ENCODE assay signal across 11 mouse cellular contexts in the genomic region with DNA sequence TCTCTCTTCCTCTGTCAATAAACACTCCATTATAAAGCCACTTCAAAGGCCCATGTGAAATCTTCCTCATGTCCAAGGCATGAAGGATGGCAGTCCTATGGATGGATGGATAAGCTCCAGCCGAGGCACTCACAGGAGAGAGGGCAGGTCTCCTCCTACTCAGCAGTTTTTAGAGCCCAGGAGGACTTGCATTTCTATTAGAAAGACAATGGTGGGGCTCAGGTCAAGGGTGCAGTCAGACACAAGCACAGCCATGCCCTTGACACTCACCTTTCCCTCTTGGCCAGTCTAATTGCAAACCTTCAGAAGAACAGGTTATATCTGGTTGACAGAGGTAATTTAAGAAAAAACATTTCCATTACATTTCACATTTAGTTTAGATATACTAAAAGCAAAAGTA.
"Had no signal": no experiment of that assay in that cellular context is flagged by ENCODE, and none has a peak within 500 bp of the region (broad histone marks: within the 10 kb centered on the region; RNA-seq: fewer than 3 reads in every experiment).

No protein-coding gene starts in this region.

- H3K4me1 ChIP-seq: midbrain, embryonic 10.5 days; midbrain, embryonic 12.5 days; midbrain, embryonic 15.5 days; neural tube, embryonic 12.5 days had no signal

- H3K9ac ChIP-seq: lung, embryonic 14.5 days; midbrain, embryonic 12.5 days; midbrain, embryonic 15.5 days; neural tube, embryonic 12.5 days had no signal

- H3K27ac ChIP-seq: midbrain, embryonic 10.5 days; midbrain, embryonic 12.5 days; midbrain, embryonic 15.5 days; neural tube, embryonic 12.5 days had no signal

- H3K27me3 ChIP-seq: midbrain, embryonic 12.5 days; midbrain, embryonic 15.5 days; neural tube, embryonic 12.5 days had no signal

- H3K36me3 ChIP-seq: midbrain, embryonic 12.5 days; midbrain, embryonic 15.5 days; neural tube, embryonic 12.5 days had no signal

- H3K4me3 ChIP-seq: midbrain, embryonic 10.5 days; midbrain, embryonic 12.5 days; midbrain, embryonic 15.5 days; neural tube, embryonic 12.5 days had no signal

- ATAC-seq: midbrain, embryonic 15.5 days had no signal

- H3K9me3 ChIP-seq: midbrain, embryonic 10.5 days; midbrain, embryonic 12.5 days; midbrain, embryonic 15.5 days; neural tube, embryonic 12.5 days had no signal

- H3K4me2 ChIP-seq: lung, embryonic 14.5 days; midbrain, embryonic 12.5 days; midbrain, embryonic 15.5 days; neural tube, embryonic 12.5 days had no signal

- DNase-seq: lung, adult 18-20 months; lung, embryonic 14.5 days; lung, postnatal 4 days; right cerebral cortex, postnatal 14 days; thymus, adult 18-20 months; thymus, postnatal 14 days; thymus, postnatal 36 days had no signal
